Comparison of ENCODE assay signal across 26 mouse cellular contexts in the genomic region with DNA sequence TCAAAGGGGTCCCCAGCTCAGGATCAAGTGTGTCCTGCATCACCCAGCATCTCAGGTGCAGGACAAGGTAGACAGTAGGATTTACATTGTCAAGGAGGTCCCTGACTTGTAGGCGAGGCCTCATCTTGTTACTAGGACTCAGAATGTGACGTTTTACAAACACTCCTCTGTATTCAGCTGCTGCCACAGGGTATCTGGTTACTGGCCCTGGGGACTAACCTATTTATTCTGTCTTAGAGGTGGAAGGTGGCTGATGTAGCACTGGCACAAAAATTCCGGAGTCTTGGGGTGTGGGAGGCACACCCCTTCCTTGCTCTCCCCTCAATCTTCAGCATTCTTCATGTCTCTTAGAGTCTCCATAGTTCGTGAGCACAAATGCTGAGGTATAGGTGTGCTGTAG. TPM values are rescaled to one million over a fixed set of nuclear protein-coding genes. Genes with fewer than 3 reads are reported as not detected.
A peak's percentile ranks its signal among the peaks of the same experiment; 100 is the strongest.
DNase-seq lines count a peak whose midpoint lies in the region; ATAC-seq lines count a peak whose summit lies in the region.
"Had no signal": no experiment of that assay in that cellular context is flagged by ENCODE, and none has a peak within 500 bp of the region (broad histone marks: within the 10 kb centered on the region; RNA-seq: fewer than 3 reads in every experiment).

No protein-coding gene starts in this region.

- H3K9ac ChIP-seq in kidney, embryonic 15.5 days: no peak overlapping the region
- 0 out of 2 replicates have a peak overlapping the region, but pooled peaks have one; percentile 20 for H3K9ac ChIP-seq in embryonic facial prominence, embryonic 14.5 days (ENCODE audit: low read depth, low read length)
- H3K9ac ChIP-seq: embryonic facial prominence, embryonic 13.5 days; forebrain, embryonic 13.5 days; hindbrain, embryonic 13.5 days had no signal

- peaks cover 76% of the 10 kb centered on the region for H3K4me1 ChIP-seq in kidney, embryonic 15.5 days
- H3K4me1 ChIP-seq in embryonic facial prominence, embryonic 10.5 days: peaks cover 74% of the 10 kb centered on the region
- peaks cover 14% of the 10 kb centered on the region for H3K4me1 ChIP-seq in embryonic facial prominence, embryonic 14.5 days (ENCODE audit: control insufficient read depth, insufficient read depth, low read length)

- H3K27me3 ChIP-seq in kidney, embryonic 15.5 days: no peaks in the 10 kb centered on the region
- no peaks in the 10 kb centered on the region for H3K27me3 ChIP-seq in embryonic facial prominence, embryonic 10.5 days (replicated peaks; ENCODE audit: low read depth, poor library complexity, severe bottlenecking)
- no peaks in the 10 kb centered on the region for H3K27me3 ChIP-seq in embryonic facial prominence, embryonic 14.5 days (replicated peaks; ENCODE audit: control insufficient read depth, insufficient read depth, low read length)
- H3K27me3 ChIP-seq: CH12.LX; embryonic facial prominence, embryonic 13.5 days; forebrain, embryonic 13.5 days; hindbrain, embryonic 13.5 days; Patski had no signal

- H3K4me3 ChIP-seq in kidney, embryonic 15.5 days (replicated peaks): no peak overlapping the region
- no peak overlapping the region for H3K4me3 ChIP-seq in embryonic facial prominence, embryonic 10.5 days
- no peak overlapping the region for H3K4me3 ChIP-seq in embryonic facial prominence, embryonic 14.5 days (ENCODE audit: low read depth, low read length)
- H3K4me3 ChIP-seq: embryonic facial prominence, embryonic 13.5 days; forebrain, embryonic 10.5 days; forebrain, embryonic 13.5 days; hindbrain, embryonic 10.5 days; hindbrain, embryonic 13.5 days had no signal

- no peaks in the 10 kb centered on the region for H3K9me3 ChIP-seq in kidney, embryonic 15.5 days (replicated peaks)
- no peaks in the 10 kb centered on the region for H3K9me3 ChIP-seq in embryonic facial prominence, embryonic 10.5 days
- no peaks in the 10 kb centered on the region for H3K9me3 ChIP-seq in embryonic facial prominence, embryonic 14.5 days (ENCODE audit: control insufficient read depth, low read length)
- H3K9me3 ChIP-seq: embryonic facial prominence, embryonic 13.5 days; forebrain, embryonic 10.5 days; forebrain, embryonic 13.5 days; G1E; hindbrain, embryonic 10.5 days; hindbrain, embryonic 13.5 days had no signal

- no peak for DNase-seq in kidney, postnatal 25 days
- no peak for DNase-seq in embryonic facial prominence, embryonic 10.5 days (ENCODE audit: low spot score)
- no peak for DNase-seq in embryonic facial prominence, embryonic 14.5 days (ENCODE audit: low spot score)
- DNase-seq in layer of hippocampus, adult 11-12 months (ENCODE audit: low spot score): no peak
- no peak for DNase-seq in right cerebral cortex, adult 2 months (ENCODE audit: low spot score in 2 of 2)
- no peak for DNase-seq in testis, postnatal 14 days (ENCODE audit: low spot score)
- DNase-seq: adrenal gland, postnatal 14 days; B cell, adult 2 months; cerebellum, adult 11-12 months; cerebellum, adult 8-10 months; cerebellum, postnatal 10 days; cerebellum, postnatal 36 days; embryo, embryonic 11 days; gastrocnemius, postnatal 10 days; gastrocnemius, postnatal 36 days had no signal

- H3K36me3 ChIP-seq in kidney, embryonic 15.5 days: no peaks in the 10 kb centered on the region
- H3K36me3 ChIP-seq in embryonic facial prominence, embryonic 10.5 days (replicated peaks): no peaks in the 10 kb centered on the region
- no peaks in the 10 kb centered on the region for H3K36me3 ChIP-seq in embryonic facial prominence, embryonic 14.5 days (ENCODE audit: control insufficient read depth, insufficient read depth, low read length)
- H3K36me3 ChIP-seq: embryonic facial prominence, embryonic 13.5 days; forebrain, embryonic 10.5 days; hindbrain, embryonic 10.5 days; hindbrain, embryonic 13.5 days had no signal

- 0 out of 2 replicates have a peak, but pooled peaks have one; percentile 38 for ATAC-seq in kidney, embryonic 15.5 days (replicated peaks; ENCODE audit: low FRiP score)
- peak; percentile 70 for ATAC-seq in embryonic facial prominence, embryonic 14.5 days (ENCODE audit: low read depth)
- ATAC-seq: forebrain, embryonic 16.5 days; Patski had no signal

- WGBS in kidney, embryonic 15.5 days: 48% methylated on average over 4 of the region's 4 CpGs
- WGBS in embryonic facial prominence, embryonic 10.5 days: 50% methylated on average over 4 of the region's 4 CpGs
- WGBS in embryonic facial prominence, embryonic 14.5 days: 45% methylated on average over 4 of the region's 4 CpGs

- H3K27ac ChIP-seq in kidney, embryonic 15.5 days: no peak overlapping the region
- peak overlapping the region; percentile 37 for H3K27ac ChIP-seq in embryonic facial prominence, embryonic 10.5 days (replicated peaks)
- no peak overlapping the region for H3K27ac ChIP-seq in embryonic facial prominence, embryonic 14.5 days (replicated peaks; ENCODE audit: low read depth, low read length)
- H3K27ac ChIP-seq: embryonic facial prominence, embryonic 13.5 days; forebrain, embryonic 10.5 days; hindbrain, embryonic 10.5 days; hindbrain, embryonic 13.5 days had no signal

- no peak overlapping the region for H3K4me2 ChIP-seq in kidney, embryonic 15.5 days
- H3K4me2 ChIP-seq in embryonic facial prominence, embryonic 14.5 days (ENCODE audit: low read depth, low read length): no peak overlapping the region
- H3K4me2 ChIP-seq: embryonic facial prominence, embryonic 13.5 days; forebrain, embryonic 13.5 days; heart, embryonic 11.5 days; hindbrain, embryonic 13.5 days had no signal

RNA-seq across cellular contexts. Expression of a gene that starts 16.8 kb away (rescaled TPM):
- polyA plus RNA-seq in kidney, embryonic 15.5 days (2015; fragmentation: Nextera tagmentation; extraction: Ambion mirVana): 8.8 and 9.4 TPM in 2 replicates
- polyA plus RNA-seq in embryonic facial prominence, embryonic 10.5 days (2016; fragmentation: Nextera tagmentation; extraction: Ambion mirVana): 4.9 and 6.2 TPM in 2 replicates
- polyA plus RNA-seq in embryonic facial prominence, embryonic 14.5 days (2014; fragmentation: Nextera tagmentation; extraction: Ambion mirVana): 7.4 and 7.6 TPM in 2 replicates
